Mouse (Mus musculus) midbrain, embryonic 15.5 days (tissue): ENCODE data around the gene Cd9. TPM values are rescaled to one million over a fixed set of nuclear protein-coding genes. Genes with fewer than 3 reads are reported as not detected.

Experiments used
- ATAC-seq: fragments of 200-750 bp; cut with Nextera tagmentation; replicated peaks from 2 replicates; pipeline ENCODE4 v1.8.0; 2017; ENCODE audit warnings: moderate TSS enrichment
- H3K27ac ChIP-seq: fragments of 300-500 bp; sonication (generic); 2 replicates; pipeline ENCODE4 v1.5.1; 2015; ENCODE audit warnings: mild to moderate bottlenecking, inconsistent platforms
- H3K27me3 ChIP-seq: fragments of 300-500 bp; sonication (generic); replicated peaks from 2 replicates; pipeline ENCODE4 v1.6.1; 2015; ENCODE audit warnings: inconsistent platforms
- H3K36me3 ChIP-seq: fragments of 300-500 bp; sonication (generic); replicated peaks from 2 replicates; pipeline ENCODE4 v1.6.1; 2015; ENCODE audit warnings: inconsistent platforms
- H3K4me1 ChIP-seq: fragments of 300-500 bp; sonication (generic); 2 replicates; pipeline ENCODE4 v1.6.1; 2015; ENCODE audit warnings: inconsistent platforms
- H3K4me2 ChIP-seq: fragments of 300-500 bp; sonication (generic); 2 replicates; pipeline ENCODE4 v1.6.1; 2015; ENCODE audit warnings: inconsistent platforms, mild to moderate bottlenecking, moderate library complexity
- H3K4me3 ChIP-seq: fragments of 300-500 bp; sonication (generic); 2 replicates; pipeline ENCODE4 v1.5.1; 2015; ENCODE audit warnings: mild to moderate bottlenecking, inconsistent platforms
- H3K9ac ChIP-seq: fragments of 300-500 bp; sonication (generic); 2 replicates; pipeline ENCODE4 v1.6.1; 2015; ENCODE audit warnings: mild to moderate bottlenecking, inconsistent platforms
- H3K9me3 ChIP-seq: fragments of 300-500 bp; sonication (generic); 2 replicates; pipeline ENCODE4 v1.6.1; 2016; ENCODE audit warnings: inconsistent platforms
- WGBS: fragments of 180-500 bp; shearing (Covaris S2); methylation state at CpG from one replicate; pipeline ENCODE4 v1.1.7; 2015; ENCODE audit warnings: mixed read lengths; 5-methylcytosine and 5-hydroxymethylcytosine counted together
- polyA plus RNA-seq: library from polyadenylated mRNA; unstranded; fragments of >200 nt; fragmentation: Nextera tagmentation; extraction: Ambion mirVana; gene quantifications from 2 replicates; pipeline ENCODE4 v1.2.1, GENCODE M21; 2015

The Cd9 gene
- polyA plus RNA-seq, 1 experiment from 2014 or later: 58.9 TPM

GRCm38 (mm10) chr6:125424156-125424555 lies 70.4 kb downstream of the Cd9 start:
- no peaks in the 10 kb centered on the region for H3K9me3 ChIP-seq
- H3K4me1 ChIP-seq: peaks cover 18% of the 10 kb centered on the region; the same call in 1 of the 2 replicates
- no peaks in the 10 kb centered on the region for H3K36me3 ChIP-seq
- H3K27me3 ChIP-seq: no peaks in the 10 kb centered on the region
- H3K4me2 ChIP-seq: no peak overlapping the region
- H3K27ac ChIP-seq: no peak overlapping the region
- no peak overlapping the region for H3K4me3 ChIP-seq
- ATAC-seq: no peak
- WGBS: 80% methylated on average over 3 of the region's 3 CpGs
- H3K9ac ChIP-seq: no peak overlapping the region

DNA sequence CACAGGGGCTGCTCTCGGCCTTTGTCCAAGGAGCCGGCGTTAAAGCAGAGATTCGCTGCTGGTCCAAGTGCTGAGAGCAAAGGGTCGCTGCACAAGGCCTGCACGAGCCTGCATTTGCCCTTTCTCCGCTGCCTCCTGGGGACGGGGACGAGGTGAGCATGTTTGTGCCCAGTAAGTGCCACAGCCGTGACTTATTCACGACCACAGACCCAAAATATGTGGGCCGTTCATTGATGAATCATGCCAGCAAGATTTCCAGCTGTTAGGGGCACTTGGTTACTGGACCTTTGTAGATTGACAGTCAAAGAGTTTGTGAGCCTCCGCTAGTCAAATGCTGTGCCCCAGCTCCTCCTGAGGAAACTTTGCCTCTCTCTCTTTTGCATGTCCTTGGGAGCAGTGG lies 71.1 kb downstream of the Cd9 start:
- no peak overlapping the region for H3K27ac ChIP-seq
- H3K9ac ChIP-seq: no peak overlapping the region; the same call in 1 of the 2 replicates
- no peaks in the 10 kb centered on the region for H3K36me3 ChIP-seq
- no peaks in the 10 kb centered on the region for H3K27me3 ChIP-seq
- no peak for ATAC-seq
- peaks cover 18% of the 10 kb centered on the region; the same call in 1 of the 2 replicates for H3K4me1 ChIP-seq
- WGBS: 37% methylated on average over 13 of the region's 13 CpGs
- H3K4me2 ChIP-seq: no peak overlapping the region
- H3K9me3 ChIP-seq: no peaks in the 10 kb centered on the region
- no peak overlapping the region for H3K4me3 ChIP-seq

GRCm38 (mm10) chr6:125423099-125423498 lies 71.5 kb downstream of the Cd9 start:
- WGBS: 45% methylated on average over 3 of the region's 3 CpGs
- H3K27me3 ChIP-seq: 0 out of 2 replicates have a peak, but pooled peaks cover under 1% of the 10 kb centered on the region
- no peaks in the 10 kb centered on the region for H3K9me3 ChIP-seq
- H3K36me3 ChIP-seq: no peaks in the 10 kb centered on the region
- H3K27ac ChIP-seq: no peak overlapping the region
- H3K4me3 ChIP-seq: no peak overlapping the region
- H3K4me2 ChIP-seq: peak overlapping the region; percentile 37; the same call in 1 of the 2 replicates
- H3K4me1 ChIP-seq: peaks cover 18% of the 10 kb centered on the region; the same call in 1 of the 2 replicates
- H3K9ac ChIP-seq: no peak overlapping the region
- no peak for ATAC-seq

- Histone ChIP-seq H3K36me3 (no peaks in the 10 kb centered on the region), H3K27ac (no peak overlapping the region), H3K27me3 (0 out of 2 replicates have a peak, but pooled peaks cover 2% of the 10 kb centered on the region), H3K4me2 (peak overlapping the region; percentile 37), H3K4me3 (no peak overlapping the region), H3K4me1 (peaks cover 18% of the 10 kb centered on the region; the same call in 1 of the 2 replicates), H3K9me3 (no peaks in the 10 kb centered on the region), H3K9ac (no peak overlapping the region)
- ATAC-seq: no peak
- WGBS: 20% methylated on average over 19 of the region's 20 CpGs
Observed at GRCm38 (mm10) chr6:125422051-125422822, 72.4 kb downstream of the Cd9 start.

- Histone ChIP-seq H3K4me1 (peaks cover 11% of the 10 kb centered on the region; the same call in 1 of the 2 replicates), H3K9me3 (no peaks in the 10 kb centered on the region), H3K9ac (no peak overlapping the region), H3K27me3 (0 out of 2 replicates have a peak, but pooled peaks cover 2% of the 10 kb centered on the region), H3K4me2 (no peak overlapping the region), H3K36me3 (no peaks in the 10 kb centered on the region), H3K27ac (no peak overlapping the region), H3K4me3 (no peak overlapping the region)
- 79% methylated on average over 16 of the region's 16 CpGs for WGBS
- ATAC-seq: no peak
Observed at GRCm38 (mm10) chr6:125420458-125421063, 74.0 kb downstream of the Cd9 start.

DNA sequence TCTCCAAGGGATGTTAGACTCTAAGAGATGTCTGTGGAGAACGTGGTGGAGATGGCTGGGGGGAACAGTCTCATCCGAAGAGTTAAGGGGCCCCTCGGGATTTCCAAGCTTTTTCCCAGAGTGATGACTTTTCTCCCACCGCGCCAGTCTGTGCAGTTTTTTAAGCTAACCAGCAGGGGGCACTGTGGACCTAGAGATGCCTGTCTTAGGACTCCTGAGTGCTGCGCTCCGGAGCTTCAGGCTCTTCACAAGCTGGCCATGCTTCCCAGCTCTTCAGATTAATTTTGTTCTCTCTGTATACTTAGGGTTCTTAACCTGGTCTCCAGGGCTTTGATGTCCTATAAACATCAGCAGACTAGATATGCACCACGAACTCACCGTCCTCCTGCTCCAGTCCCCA lies 75.8 kb downstream of the Cd9 start:
- no peak overlapping the region for H3K4me3 ChIP-seq
- 0 out of 2 replicates have a peak, but pooled peaks cover 2% of the 10 kb centered on the region for H3K27me3 ChIP-seq
- H3K4me1 ChIP-seq: peaks cover 11% of the 10 kb centered on the region; the same call in 1 of the 2 replicates
- WGBS: 12% methylated on average over 9 of the region's 9 CpGs
- no peak overlapping the region for H3K4me2 ChIP-seq
- no peak overlapping the region for H3K27ac ChIP-seq
- H3K36me3 ChIP-seq: no peaks in the 10 kb centered on the region
- no peak overlapping the region for H3K9ac ChIP-seq
- H3K9me3 ChIP-seq: no peaks in the 10 kb centered on the region
- peak; percentile 80 for ATAC-seq

DNA sequence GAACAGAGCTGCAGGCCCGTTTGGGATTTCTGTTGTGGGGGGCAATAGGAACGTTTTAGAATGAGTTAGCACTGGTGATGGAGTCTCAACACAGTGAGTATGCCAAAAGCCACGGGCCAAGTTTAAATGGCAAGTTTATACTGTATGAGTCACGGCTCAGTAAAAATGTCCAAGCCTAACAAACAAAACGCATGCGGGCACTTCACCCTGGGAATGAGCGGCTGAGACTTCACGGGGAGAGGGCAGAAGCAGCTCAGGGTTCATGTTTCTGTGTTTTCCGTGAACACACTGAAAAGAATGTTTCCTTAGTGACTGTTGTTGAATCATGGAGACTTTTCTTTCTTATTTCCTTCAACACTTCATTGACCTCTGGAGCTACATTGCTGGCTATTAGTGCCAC lies 81.3 kb downstream of the Cd9 start:
- Histone ChIP-seq H3K27me3 (0 out of 2 replicates have a peak, but pooled peaks cover 2% of the 10 kb centered on the region), H3K9ac (no peak overlapping the region), H3K9me3 (no peaks in the 10 kb centered on the region), H3K4me1 (no peaks in the 10 kb centered on the region), H3K27ac (no peak overlapping the region), H3K36me3 (no peaks in the 10 kb centered on the region), H3K4me3 (no peak overlapping the region), H3K4me2 (no peak overlapping the region)
- ATAC-seq: no peak
- WGBS: 78% methylated on average over 9 of the region's 9 CpGs

- Histone ChIP-seq H3K9ac (no peak overlapping the region), H3K4me2 (no peak overlapping the region), H3K4me3 (no peak overlapping the region), H3K36me3 (no peaks in the 10 kb centered on the region), H3K27me3 (no peaks in the 10 kb centered on the region), H3K9me3 (no peaks in the 10 kb centered on the region), H3K27ac (no peak overlapping the region), H3K4me1 (no peaks in the 10 kb centered on the region)
- WGBS: 95% methylated on average over 6 of the region's 6 CpGs
- no peak for ATAC-seq
Observed at GRCm38 (mm10) chr6:125411661-125412060, 82.9 kb downstream of the Cd9 start.

- Histone ChIP-seq H3K36me3 (no peaks in the 10 kb centered on the region), H3K4me3 (no peak overlapping the region), H3K9ac (no peak overlapping the region), H3K27me3 (no peaks in the 10 kb centered on the region), H3K4me1 (no peaks in the 10 kb centered on the region), H3K27ac (no peak overlapping the region), H3K4me2 (no peak overlapping the region), H3K9me3 (no peaks in the 10 kb centered on the region)
- ATAC-seq: no peak
- WGBS: 67% methylated on average over 8 of the region's 8 CpGs
Observed at GRCm38 (mm10) chr6:125410995-125411547, 83.5 kb downstream of the Cd9 start.

- 75% methylated on average over 11 of the region's 11 CpGs for WGBS
- no peaks in the 10 kb centered on the region for H3K36me3 ChIP-seq
- no peak overlapping the region for H3K4me3 ChIP-seq
- no peak overlapping the region for H3K27ac ChIP-seq
- H3K9ac ChIP-seq: no peak overlapping the region
- no peaks in the 10 kb centered on the region for H3K9me3 ChIP-seq
- no peak overlapping the region for H3K4me2 ChIP-seq
- ATAC-seq: no peak
- no peaks in the 10 kb centered on the region for H3K4me1 ChIP-seq
- no peaks in the 10 kb centered on the region for H3K27me3 ChIP-seq
Observed at GRCm38 (mm10) chr6:125410551-125410950, 84.0 kb downstream of the Cd9 start.
